Mouse (Mus musculus) heart, embryonic 10.5 days (tissue): Measurements from ENCODE around the gene Tpm3-rs7. TPM values are rescaled to one million over a fixed set of nuclear protein-coding genes. Genes with fewer than 3 reads are reported as not detected.
"Not testable (repeated sequence)": the region's sequence is repeated elsewhere in the genome, so short reads cannot be mapped to it uniquely, and the experiment has no call there.

ENCODE experiments used
- DNase-seq: peaks from one replicate; pipeline ENCODE4 v3.0.0-alpha.2; 2017; ENCODE audit warnings: low spot score
- H3K27ac ChIP-seq: fragments of 300-500 bp; sonication (generic); 2 replicates; pipeline ENCODE4 v1.5.1; 2016; ENCODE audit warnings: mild to moderate bottlenecking
- H3K27me3 ChIP-seq: fragments of 300-500 bp; sonication (generic); 2 replicates; pipeline ENCODE4 v1.6.1; 2016; ENCODE audit warnings: mild to moderate bottlenecking; ENCODE audit not compliant: poor library complexity, insufficient read depth, severe bottlenecking
- H3K36me3 ChIP-seq: fragments of 300-500 bp; sonication (generic); 2 replicates; pipeline ENCODE4 v1.6.1; 2016; ENCODE audit warnings: mild to moderate bottlenecking, moderate library complexity
- H3K4me1 ChIP-seq: fragments of 300-500 bp; sonication (generic); 2 replicates; pipeline ENCODE4 v1.6.1; 2016; ENCODE audit warnings: mild to moderate bottlenecking
- H3K4me3 ChIP-seq: fragments of 300-500 bp; sonication (generic); 2 replicates; pipeline ENCODE4 v1.5.1; 2016; ENCODE audit warnings: mild to moderate bottlenecking, moderate library complexity
- H3K9me3 ChIP-seq: fragments of 300-500 bp; sonication (generic); 2 replicates; pipeline ENCODE4 v1.6.1; 2016; ENCODE audit warnings: mild to moderate bottlenecking, moderate library complexity
- WGBS: fragments of 180-500 bp; shearing (Covaris S2); methylation state at CpG from one replicate; pipeline ENCODE4 v1.1.7; 2016; 5-methylcytosine and 5-hydroxymethylcytosine counted together
- polyA plus RNA-seq: library from polyadenylated mRNA; unstranded; fragments of >200 nt; fragmentation: Nextera tagmentation; extraction: Ambion mirVana; gene quantifications from 2 replicates; pipeline ENCODE4 v1.2.1, GENCODE M21; 2016

Gene Tpm3-rs7
- 5.5 and 6.4 TPM in 2 replicates for polyA plus RNA-seq

DNA sequence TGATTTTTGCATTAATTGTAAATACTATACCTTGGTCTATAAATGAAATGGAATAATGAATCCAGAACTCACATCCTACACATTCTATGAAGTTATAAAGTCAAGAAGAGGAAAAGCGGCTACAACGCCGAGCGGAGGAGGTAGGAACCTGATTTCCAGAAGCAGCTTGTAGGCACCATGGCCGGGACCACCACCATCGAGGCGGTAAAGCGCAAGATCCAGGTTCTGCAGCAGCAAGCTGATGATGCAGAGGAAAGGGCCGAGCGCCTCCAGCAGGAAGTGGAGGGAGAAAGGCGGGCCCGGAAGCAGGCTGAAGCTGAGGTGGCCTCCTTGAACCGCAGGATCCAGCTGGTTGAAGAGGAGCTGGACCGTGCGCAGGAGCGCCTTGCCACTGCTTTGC is at the start of gene Tpm3-rs7:
Gene Tpm3-rs7 (plus strand): TSS at position 110 of the 400 bp plus-strand sequence.
- H3K4me3 ChIP-seq, H3K27ac ChIP-seq, H3K27me3 ChIP-seq, H3K9me3 ChIP-seq, H3K36me3 ChIP-seq, H3K4me1 ChIP-seq, DNase-seq: not testable (repeated sequence)
- WGBS, result 91% methylated on average over 16 of the region's 16 CpGs

- H3K27ac ChIP-seq, result no peak overlapping the region
- DNase-seq, result no peak
- WGBS, result 66% methylated on average over 1 of the region's 1 CpGs
Observed at GRCm38 (mm10) chr14:113317023-113317422, 2.6 kb downstream of the Tpm3-rs7 start.

GRCm38 (mm10) chr14:113363361-113363760 is 49.0 kb downstream of the Tpm3-rs7 start:
- Histone ChIP-seq H3K27me3 (no peaks in the 10 kb centered on the region), H3K36me3 (no peaks in the 10 kb centered on the region), H3K4me3 (no peak overlapping the region), H3K9me3 (no peaks in the 10 kb centered on the region), H3K4me1 (no peaks in the 10 kb centered on the region), H3K27ac (no peak overlapping the region)
- WGBS, result 45% methylated on average over 1 of the region's 1 CpGs
- no peak for DNase-seq

More at GRCm38 (mm10) chr14:113317023-113317422, 2.6 kb downstream of the Tpm3-rs7 start:
- H3K4me1 ChIP-seq, result no peaks in the 10 kb centered on the region
- no peak overlapping the region for H3K4me3 ChIP-seq
- no peaks in the 10 kb centered on the region for H3K36me3 ChIP-seq
- H3K27me3 ChIP-seq, result no peaks in the 10 kb centered on the region
- H3K9me3 ChIP-seq, result no peaks in the 10 kb centered on the region
